Mouse (Mus musculus) left cerebral cortex, adult 8-10 months (tissue): Measurements from ENCODE around the gene Mup11. TPM values are rescaled to one million over a fixed set of nuclear protein-coding genes. Genes with fewer than 3 reads are reported as not detected.
"Not testable (repeated sequence)": the region's sequence is repeated elsewhere in the genome, so short reads cannot be mapped to it uniquely, and the experiment has no call there.

Experiments
- DNase-seq, 2 experiments: peaks; one replicate each; pipeline ENCODE4 v3.0.0; 2022; ENCODE audit warnings: low spot score in 2 of 2
- total RNA-seq, 4 experiments: library from RNA; stranded (reverse); gene quantifications; 2 replicates each; pipeline ENCODE4 v1.2.4; 2022

The Mup11 gene
- total RNA-seq = not detected

DNA sequence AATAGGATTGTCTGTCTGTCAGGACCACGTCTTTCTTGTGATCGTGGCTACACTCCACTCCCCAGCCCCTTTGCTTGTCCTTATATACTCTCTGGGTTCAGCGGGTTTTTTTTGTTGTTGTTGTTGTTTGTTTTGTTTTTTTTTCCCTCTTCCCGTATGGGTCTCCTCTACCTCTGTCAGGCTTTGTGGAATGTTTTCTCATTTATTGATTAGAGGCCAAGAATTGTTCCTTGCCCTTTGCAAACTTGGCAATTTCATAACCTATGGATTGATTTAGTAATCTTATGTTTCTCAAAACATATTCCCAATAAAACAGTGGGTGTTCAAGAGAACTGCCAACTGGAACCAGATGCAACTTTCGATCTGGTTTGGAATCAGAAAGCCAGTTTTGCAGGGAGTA is at the start of gene Mup11:
Gene Mup11, minus strand, starts transcription at position 101 of the 400 bp plus-strand sequence.
- DNase-seq = not testable (repeated sequence)

Other genes starting within 250 kb of the Mup11 start
- gene Mup9, start 240.5 kb downstream of the Mup11 start, total RNA-seq = not detected
- gene Mup1, start 160.5 kb downstream of the Mup11 start, total RNA-seq = not detected
- gene Mup10, start 80.2 kb downstream of the Mup11 start, total RNA-seq = not detected
- not detected for gene Mup12, start 78.9 kb upstream of the Mup11 start, total RNA-seq
- not detected for gene Mup22, start 159.1 kb upstream of the Mup11 start, total RNA-seq